Mouse (Mus musculus): ENCODE measurements around the gene Mmgt2. TPM values are rescaled to one million over a fixed set of nuclear protein-coding genes. Genes with fewer than 3 reads are reported as not detected.

Mmgt2 gene
- 29.1 TPM for polyA plus RNA-seq (2012; fragmentation: generic; extraction: Trizol)
- long read RNA-seq, experiment 1, transcript Mmgt2-207 (2 exons, 589 nt), result major isoform, 6 of 18 reads
- long read RNA-seq, experiment 1, transcript Mmgt2-201 (2 exons, 343 nt), result major isoform, 6 of 18 reads
- long read RNA-seq, experiment 1, partial matches to known transcripts, result 1 of 18 reads
- long read RNA-seq, experiment 1, other reads (novel, unspliced or antisense), result 4 of 18 reads
- long read RNA-seq, experiment 2, partial matches to known transcripts, result 0 of 10 reads
- long read RNA-seq, experiment 2, other reads (novel, unspliced or antisense), result 2 of 10 reads

DNA sequence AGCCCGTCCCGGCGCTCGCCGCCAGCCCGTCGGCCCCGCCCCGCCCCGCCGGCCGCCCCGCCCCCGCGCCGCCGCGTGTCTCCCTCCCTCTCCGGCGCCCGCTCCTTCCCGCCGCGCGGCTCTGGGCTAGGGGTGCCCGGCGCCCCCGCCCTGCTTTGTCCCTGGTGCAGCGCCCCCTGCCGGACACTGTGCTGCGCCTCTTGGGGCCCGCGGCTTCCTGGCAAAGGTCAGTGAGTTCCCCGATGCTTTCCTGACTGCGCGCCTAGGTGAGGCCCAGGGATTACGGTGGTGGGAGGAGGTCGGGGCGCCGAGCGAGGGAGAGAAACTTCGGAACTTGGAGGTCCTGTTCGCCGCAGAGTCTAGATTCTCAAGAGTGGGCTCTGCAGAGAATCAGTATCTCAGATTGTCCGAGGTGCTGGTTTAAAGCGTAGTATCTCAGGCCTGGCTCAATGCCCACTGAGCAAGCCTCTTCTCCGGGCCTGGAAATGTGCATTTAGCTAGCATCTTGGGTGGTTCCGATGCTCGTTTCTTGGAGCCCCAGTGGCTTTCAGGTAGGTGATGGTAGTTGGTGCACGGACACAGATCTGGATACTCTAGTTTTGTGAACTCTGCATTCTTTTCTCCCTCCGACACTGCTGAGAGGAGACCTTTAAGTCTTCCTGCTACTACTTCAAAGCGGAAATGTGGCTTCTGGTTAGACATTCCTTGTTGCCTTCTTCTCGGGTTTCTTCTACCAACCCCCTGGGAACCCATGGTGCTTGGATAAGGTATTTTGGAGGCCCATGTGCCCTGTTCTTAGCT, at the start of gene Mmgt2:
TSS of gene Mmgt2 (plus strand) at position 74 of the 801 bp plus-strand sequence.
- peak within 1 kb of the TSS; percentile 63 for H3K4me3 ChIP-seq (ENCODE audit: insufficient read depth, poor library complexity, severe bottlenecking)
- peaks cover 11% of the 10 kb centered on the region for H3K36me3 ChIP-seq (ENCODE audit: control insufficient read depth, insufficient read depth)
- peaks cover 33% of the 10 kb centered on the region for H3K79me3 ChIP-seq (ENCODE audit: low read depth)
- TF ChIP-seq MAX (IDR thresholded peaks at IDR 0.05), result no peak
- peak; percentile 98 for TF ChIP-seq CTCF (IDR thresholded peaks at IDR 0.05; ENCODE audit: control insufficient read depth, insufficient read depth, insufficient read length)
- no peak for TF ChIP-seq CEBPB (IDR thresholded peaks at IDR 0.05; ENCODE audit: low read depth)
- no peak for TF ChIP-seq MYOG (IDR thresholded peaks at IDR 0.05; ENCODE audit: control insufficient read depth, extremely low read depth, insufficient read length)
- TF ChIP-seq FOSL1 (IDR thresholded peaks at IDR 0.05; ENCODE audit: insufficient read depth, low read length, poor library complexity, severe bottlenecking), result no peak
- TF ChIP-seq USF1 (IDR thresholded peaks at IDR 0.05; ENCODE audit: low read depth), result no peak
- TF ChIP-seq MYOD1 (IDR thresholded peaks at IDR 0.05; ENCODE audit: control insufficient read depth, insufficient read length, low read depth), result no peak
- no peaks in the 10 kb centered on the region for H3K27me3 ChIP-seq (ENCODE audit: control insufficient read depth, insufficient read depth, insufficient read length)
- peaks cover 83% of the 10 kb centered on the region for H3K79me2 ChIP-seq (ENCODE audit: control insufficient read depth, insufficient read depth)
- H3ac ChIP-seq (ENCODE audit: control insufficient read depth, insufficient read length, low read depth), result peak within 1 kb of the TSS; percentile 95

DNA sequence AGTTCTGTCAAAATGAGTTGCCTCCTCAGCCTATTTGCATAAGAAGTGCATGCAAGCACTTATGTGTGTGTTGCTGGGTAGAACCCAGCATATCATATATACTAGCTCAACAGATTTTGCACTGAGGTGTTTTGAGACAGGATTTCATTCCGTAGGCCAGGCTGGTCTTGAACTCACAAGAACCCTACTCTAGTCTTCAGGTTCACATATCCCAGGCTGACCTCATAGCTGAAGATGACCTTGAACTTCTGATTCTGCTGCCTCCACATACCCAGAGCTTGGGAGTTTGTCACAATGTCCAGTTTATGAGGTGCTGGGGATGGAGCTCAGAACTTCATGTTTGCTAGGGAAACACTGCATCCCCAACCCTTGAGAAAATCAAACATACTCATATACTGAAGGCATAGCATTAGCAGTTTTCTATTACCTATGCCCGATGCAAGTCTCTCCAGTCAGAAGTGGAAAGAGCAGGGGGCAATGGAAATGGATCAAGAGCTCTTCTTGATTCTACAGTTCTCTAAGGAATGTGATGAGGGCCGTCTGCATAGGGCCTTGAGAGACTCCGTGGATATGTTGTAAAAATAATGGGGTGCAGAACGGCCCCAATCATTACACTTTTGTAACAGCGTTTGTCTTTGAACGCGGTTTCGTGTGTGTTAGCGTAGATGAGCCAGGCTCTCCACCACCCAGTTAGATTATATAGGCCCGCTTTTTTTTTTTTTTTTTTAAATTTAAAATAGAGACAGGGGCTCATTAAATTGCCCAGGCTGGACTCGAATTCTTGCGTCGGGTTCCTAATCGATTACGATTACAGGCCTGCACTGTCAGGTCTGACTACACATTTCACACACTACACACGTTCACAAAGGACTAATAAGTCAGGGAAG, 46.5 kb upstream of the Mmgt2 start:
- Histone ChIP-seq H3K79me3 (ENCODE audit: low read depth) (peaks cover 25% of the 10 kb centered on the region), H3K79me2 (ENCODE audit: control insufficient read depth, insufficient read depth) (peaks cover 36% of the 10 kb centered on the region), H3K27me3 (ENCODE audit: control insufficient read depth, insufficient read depth, insufficient read length) (no peaks in the 10 kb centered on the region), H3ac (ENCODE audit: control insufficient read depth, insufficient read length, low read depth) (peak overlapping the region; percentile 69), H3K36me3 (ENCODE audit: control insufficient read depth, insufficient read depth) (peaks cover 41% of the 10 kb centered on the region), H3K4me3 (ENCODE audit: insufficient read depth, poor library complexity, severe bottlenecking) (peak overlapping the region; percentile 21)
- TF ChIP-seq FOSL1 (IDR thresholded peaks at IDR 0.05; ENCODE audit: insufficient read depth, low read length, poor library complexity, severe bottlenecking) (no peak), USF1 (IDR thresholded peaks at IDR 0.05; ENCODE audit: low read depth) (no peak), CEBPB (IDR thresholded peaks at IDR 0.05; ENCODE audit: low read depth) (no peak), MAX (IDR thresholded peaks at IDR 0.05) (no peak), MYOG (IDR thresholded peaks at IDR 0.05; ENCODE audit: control insufficient read depth, extremely low read depth, insufficient read length) (no peak), CTCF (IDR thresholded peaks at IDR 0.05; ENCODE audit: control insufficient read depth, insufficient read depth, insufficient read length) (no peak), MYOD1 (IDR thresholded peaks at IDR 0.05; ENCODE audit: control insufficient read depth, insufficient read length, low read depth) (no peak)

DNA sequence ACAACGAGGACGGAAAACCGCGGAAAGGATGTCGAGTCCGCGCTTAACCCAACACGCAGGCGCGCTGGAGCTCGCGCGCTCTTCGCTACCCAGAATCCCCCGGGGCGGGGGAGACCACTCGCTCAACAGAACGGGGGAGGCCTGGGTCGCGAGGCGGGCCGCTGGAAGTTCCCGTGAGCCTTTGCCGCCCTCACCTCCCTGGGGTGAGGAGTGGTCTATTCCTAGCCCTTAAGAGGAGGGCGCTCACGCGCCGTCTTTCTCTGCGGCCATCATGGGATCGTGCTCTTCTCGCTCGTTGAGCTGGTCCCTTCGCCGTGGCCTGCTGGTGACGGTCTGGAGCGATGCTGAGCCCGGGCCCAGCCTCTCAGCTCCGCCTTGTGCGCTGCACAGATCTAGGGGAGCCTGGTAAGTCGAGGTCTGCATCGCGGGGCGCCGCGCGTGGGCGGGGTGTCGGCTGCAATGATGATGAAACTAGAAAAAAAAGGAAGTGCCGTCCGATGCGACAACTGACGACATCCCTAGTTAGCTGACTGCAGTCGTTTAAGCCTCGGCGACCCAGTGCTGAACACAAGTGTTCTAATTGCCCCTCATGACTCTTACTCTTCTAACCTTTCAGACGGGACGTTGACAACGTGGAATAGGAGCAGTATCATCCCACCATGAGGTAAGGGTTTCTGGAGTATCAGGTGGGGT, 45.7 kb upstream of the Mmgt2 start:
- Histone ChIP-seq H3K36me3 (ENCODE audit: control insufficient read depth, insufficient read depth) (peaks cover 49% of the 10 kb centered on the region), H3K79me2 (ENCODE audit: control insufficient read depth, insufficient read depth) (peaks cover 36% of the 10 kb centered on the region), H3K4me3 (ENCODE audit: insufficient read depth, poor library complexity, severe bottlenecking) (peak overlapping the region; percentile 100), H3ac (ENCODE audit: control insufficient read depth, insufficient read length, low read depth) (peak overlapping the region; percentile 85), H3K27me3 (ENCODE audit: control insufficient read depth, insufficient read depth, insufficient read length) (no peaks in the 10 kb centered on the region), H3K79me3 (ENCODE audit: low read depth) (peaks cover 25% of the 10 kb centered on the region)
- TF ChIP-seq CTCF (IDR thresholded peaks at IDR 0.05; ENCODE audit: control insufficient read depth, insufficient read depth, insufficient read length), result no peak
- TF ChIP-seq CEBPB (IDR thresholded peaks at IDR 0.05; ENCODE audit: low read depth), result peak; percentile 1
- TF ChIP-seq USF1 (IDR thresholded peaks at IDR 0.05; ENCODE audit: low read depth), result peak; percentile 32
- peak; percentile 97 for TF ChIP-seq MAX (IDR thresholded peaks at IDR 0.05)
- TF ChIP-seq MYOD1 (IDR thresholded peaks at IDR 0.05; ENCODE audit: control insufficient read depth, insufficient read length, low read depth), result no peak

DNA sequence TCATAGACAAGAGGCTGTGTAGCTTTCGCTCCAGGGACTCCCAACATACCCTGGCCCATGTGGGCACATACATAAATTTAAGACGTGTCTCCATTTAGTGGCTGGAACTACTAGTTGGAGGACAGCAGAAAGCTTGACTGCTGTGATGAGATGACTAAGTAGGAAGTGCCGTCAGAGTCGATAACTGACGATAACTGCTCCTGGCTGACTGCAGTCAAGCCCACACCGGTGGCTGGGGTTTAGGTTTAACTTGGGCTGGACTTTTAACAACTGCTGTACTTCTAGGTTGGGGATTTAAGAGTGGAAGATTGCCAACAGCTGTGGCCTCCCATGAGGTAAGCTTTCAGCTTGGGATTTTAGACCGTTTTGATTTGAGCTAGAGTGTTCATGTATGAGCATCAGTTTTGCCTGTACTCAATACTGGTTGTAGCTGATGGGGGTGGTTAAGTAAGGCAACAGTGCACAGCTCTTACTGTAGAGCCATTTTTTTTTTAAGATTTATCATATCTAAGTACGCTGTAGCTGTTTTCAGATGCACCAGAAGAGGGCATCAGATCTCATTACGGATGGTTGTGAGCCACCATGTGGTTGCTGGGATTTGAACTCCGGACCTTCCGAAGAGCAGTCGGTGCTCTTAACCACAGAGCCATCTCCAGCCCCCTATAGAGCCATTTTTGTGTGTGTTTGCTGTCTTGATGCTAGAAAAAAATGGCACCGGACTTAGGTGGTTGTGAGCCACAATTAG, 45.0 kb upstream of the Mmgt2 start:
- H3ac ChIP-seq (ENCODE audit: control insufficient read depth, insufficient read length, low read depth), result peak overlapping the region; percentile 85
- peak overlapping the region; percentile 100 for H3K4me3 ChIP-seq (ENCODE audit: insufficient read depth, poor library complexity, severe bottlenecking)
- no peaks in the 10 kb centered on the region for H3K27me3 ChIP-seq (ENCODE audit: control insufficient read depth, insufficient read depth, insufficient read length)
- peaks cover 36% of the 10 kb centered on the region for H3K79me2 ChIP-seq (ENCODE audit: control insufficient read depth, insufficient read depth)
- H3K36me3 ChIP-seq (ENCODE audit: control insufficient read depth, insufficient read depth), result peaks cover 56% of the 10 kb centered on the region
- no peak for TF ChIP-seq MAX (IDR thresholded peaks at IDR 0.05)
- TF ChIP-seq MYOG (IDR thresholded peaks at IDR 0.05; ENCODE audit: control insufficient read depth, extremely low read depth, insufficient read length), result no peak
- TF ChIP-seq CTCF (IDR thresholded peaks at IDR 0.05; ENCODE audit: control insufficient read depth, insufficient read depth, insufficient read length), result no peak
- TF ChIP-seq MYOD1 (IDR thresholded peaks at IDR 0.05; ENCODE audit: control insufficient read depth, insufficient read length, low read depth), result no peak
- no peak for TF ChIP-seq USF1 (IDR thresholded peaks at IDR 0.05; ENCODE audit: low read depth)
- no peak for TF ChIP-seq CEBPB (IDR thresholded peaks at IDR 0.05; ENCODE audit: low read depth)
- TF ChIP-seq FOSL1 (IDR thresholded peaks at IDR 0.05; ENCODE audit: insufficient read depth, low read length, poor library complexity, severe bottlenecking), result no peak
- H3K79me3 ChIP-seq (ENCODE audit: low read depth), result peaks cover 25% of the 10 kb centered on the region

All from C2C12 (cell line).